Mouse (Mus musculus) fibroblast of lung, adult 2 months (primary cell): ENCODE measurements at regions not wholly inside any gene's neighbourhood (a gene's known extent, or its start where the extent isn't known, plus 50 kb on each side); places are given as distances from the start of the nearest gene placed in this dataset.

Source experiments
- DNase-seq: peaks from one replicate; pipeline ENCODE4 v3.0.0-alpha.2; 2011; ENCODE audit warnings: low read depth

DNA sequence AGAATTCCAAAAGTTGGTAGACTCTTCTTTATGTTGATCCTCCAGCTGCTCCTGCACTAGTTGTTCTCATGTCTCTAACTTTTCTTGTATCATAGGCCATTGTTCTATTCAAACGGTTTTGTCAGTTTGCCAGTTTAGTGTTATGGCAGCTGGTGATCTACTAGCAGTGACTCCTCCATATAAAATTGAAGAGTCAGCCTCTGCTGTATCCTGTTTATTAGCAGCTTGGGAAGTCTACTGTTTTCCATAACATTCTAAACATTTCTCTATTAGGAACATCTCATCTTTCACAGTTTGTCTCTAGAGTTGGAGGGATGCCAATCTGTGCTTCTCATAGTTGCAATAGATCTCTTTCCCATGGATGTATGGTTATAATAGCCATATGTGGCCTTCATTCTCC lies 58.6 kb downstream of the Drd1 start:
- no peak for DNase-seq

DNA sequence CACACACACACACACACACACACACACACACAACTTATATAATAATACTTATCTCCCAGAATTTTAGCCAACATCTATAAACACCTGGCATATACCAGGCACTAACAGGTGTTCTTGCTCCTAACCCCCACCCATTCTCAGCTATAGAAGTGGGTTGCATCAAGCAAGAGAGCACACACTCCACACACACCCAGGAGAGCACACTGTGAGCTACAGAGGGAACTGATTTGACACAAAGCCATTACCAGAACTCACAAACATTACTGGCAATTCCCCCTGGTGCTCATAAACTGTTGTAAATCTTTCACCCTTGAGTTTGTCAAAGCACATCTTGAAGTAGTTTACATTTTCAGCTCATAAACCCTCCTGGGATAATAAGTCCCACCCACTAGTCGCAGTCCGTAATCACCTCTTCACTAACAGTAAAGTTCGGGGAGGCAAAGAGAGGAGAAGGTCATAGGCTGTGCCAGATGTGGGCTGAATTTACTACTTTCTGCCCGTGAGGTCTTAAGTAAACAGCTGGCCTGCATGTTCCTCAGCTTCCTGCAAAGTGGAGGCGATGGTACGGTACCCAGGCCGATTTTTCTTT lies 62.5 kb downstream of the Drd1 start:
- no peak for DNase-seq

GRCm38 (mm10) chr13:53979226-53979625 lies 76.3 kb downstream of the Drd1 start:
- DNase-seq = no peak

DNA sequence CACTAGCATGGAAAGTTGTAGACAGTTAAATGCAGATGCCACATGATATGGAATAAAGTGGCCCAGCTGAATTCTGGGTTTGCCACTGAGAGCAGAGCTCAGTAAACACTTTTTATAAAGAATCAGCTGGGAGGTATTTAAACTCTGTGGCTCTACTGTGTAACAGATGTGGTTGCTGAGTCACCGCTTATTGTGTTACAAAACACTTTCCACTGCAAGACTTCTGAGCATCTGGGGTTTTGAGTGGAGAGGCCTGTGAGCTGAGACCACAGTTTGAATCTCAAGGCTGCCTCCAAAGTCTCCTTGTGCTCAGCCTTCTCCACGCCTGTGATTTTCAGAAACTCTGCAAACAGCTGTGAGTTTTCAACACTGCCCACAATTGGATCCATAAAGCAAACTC lies 86.1 kb downstream of the Drd1 start:
- peak; percentile 1 for DNase-seq

DNA sequence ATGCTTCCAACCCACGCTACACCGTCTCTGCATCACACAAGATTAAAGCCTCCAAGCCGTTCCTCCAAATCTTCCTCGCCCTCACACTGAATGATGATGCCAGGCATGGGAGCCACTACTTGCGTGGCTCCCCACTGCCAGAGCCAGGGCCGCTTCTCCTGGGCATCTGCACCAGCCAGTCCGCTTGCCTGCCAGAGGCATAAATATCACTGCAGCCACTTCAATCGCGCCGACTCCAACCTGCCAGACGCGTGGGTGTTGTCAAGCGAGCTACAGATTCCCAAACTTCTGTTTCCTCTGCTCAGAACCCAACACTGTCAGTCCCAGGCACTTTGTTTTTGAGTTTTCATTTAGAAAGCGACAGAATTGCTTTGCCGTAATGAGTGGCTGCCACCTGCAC lies 99.3 kb downstream of the Drd1 start:
- DNase-seq = no peak

GRCm38 (mm10) chr13:53948056-53948455 lies 107.4 kb downstream of the Drd1 start:
- DNase-seq = no peak

- DNase-seq = no peak
Observed at GRCm38 (mm10) chr13:53945681-53946080, 109.8 kb downstream of the Drd1 start.

GRCm38 (mm10) chr13:53941005-53941747 lies 114.3 kb downstream of the Drd1 start:
- DNase-seq = no peak

- DNase-seq = no peak
Observed at GRCm38 (mm10) chr13:53935174-53935699, 120.3 kb downstream of the Drd1 start.

DNA sequence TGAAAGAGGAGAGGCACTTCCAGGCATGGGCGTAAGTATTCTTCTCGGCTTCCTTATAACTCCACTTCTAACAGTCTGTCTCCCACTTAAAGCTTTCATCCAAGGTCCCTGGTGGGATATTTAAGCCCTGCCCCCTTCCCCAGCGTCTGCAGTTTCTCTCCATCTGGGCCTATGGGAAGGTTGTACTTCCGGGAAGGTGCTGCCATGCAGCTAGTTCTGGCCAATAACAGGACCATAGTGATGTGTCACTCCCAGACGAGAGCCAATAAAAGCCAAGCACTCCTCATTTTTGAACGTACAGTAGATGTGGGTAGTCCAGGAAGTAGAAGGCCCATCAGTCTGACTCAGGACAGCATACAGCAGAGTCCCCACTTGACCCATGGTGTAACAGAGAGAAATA lies 121.0 kb downstream of the Drd1 start:
- DNase-seq = no peak

DNA sequence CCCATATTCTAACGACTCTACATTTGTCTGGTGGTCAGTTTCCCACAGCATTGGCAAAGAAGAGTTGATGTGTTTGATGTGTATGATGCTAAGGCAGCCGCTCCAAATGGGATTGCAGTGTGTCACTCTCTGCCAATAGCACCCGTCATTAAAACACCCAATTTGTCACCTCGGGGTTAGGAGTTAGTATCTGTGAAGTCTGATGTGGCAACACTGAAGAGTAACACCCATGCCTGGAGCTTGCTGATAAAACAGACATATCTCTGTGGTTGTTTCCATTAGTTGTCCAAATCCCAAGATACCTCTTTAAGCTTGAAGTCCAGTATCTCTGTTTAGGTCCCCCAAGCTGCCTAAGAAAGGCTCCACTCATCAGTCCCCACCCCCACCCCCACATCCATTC lies 129.4 kb downstream of the Drd1 start:
- DNase-seq = no peak

- no peak for DNase-seq
Observed at GRCm38 (mm10) chr13:53924433-53924832, 131.1 kb downstream of the Drd1 start.

- DNase-seq = no peak
Observed at GRCm38 (mm10) chr13:53923721-53924374, 131.7 kb downstream of the Drd1 start.

DNA sequence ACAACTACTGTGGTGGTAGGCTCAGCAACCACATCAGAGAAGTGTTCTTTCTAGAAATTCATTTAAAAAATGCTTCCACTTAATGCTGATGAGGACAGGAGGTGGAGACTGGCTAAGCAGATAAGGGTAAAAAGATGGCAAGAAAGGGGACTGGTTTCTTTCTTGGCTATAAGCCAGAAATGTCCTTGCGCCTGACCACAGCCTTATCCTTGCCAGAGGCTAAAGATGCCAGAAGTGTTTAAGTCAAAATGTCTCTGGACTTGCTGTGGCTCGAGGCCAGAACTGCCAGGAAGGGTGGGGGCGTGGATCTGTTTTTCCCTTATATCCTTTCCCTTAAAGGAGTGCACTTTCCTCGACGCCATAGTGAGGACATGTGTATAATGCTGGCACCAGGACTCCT lies 133.7 kb downstream of the Drd1 start:
- DNase-seq = no peak

GRCm38 (mm10) chr13:53919851-53920381 lies 135.6 kb downstream of the Drd1 start:
- DNase-seq = no peak

- no peak for DNase-seq
Observed at GRCm38 (mm10) chr13:53915456-53915855, 140.0 kb downstream of the Drd1 start.

DNA sequence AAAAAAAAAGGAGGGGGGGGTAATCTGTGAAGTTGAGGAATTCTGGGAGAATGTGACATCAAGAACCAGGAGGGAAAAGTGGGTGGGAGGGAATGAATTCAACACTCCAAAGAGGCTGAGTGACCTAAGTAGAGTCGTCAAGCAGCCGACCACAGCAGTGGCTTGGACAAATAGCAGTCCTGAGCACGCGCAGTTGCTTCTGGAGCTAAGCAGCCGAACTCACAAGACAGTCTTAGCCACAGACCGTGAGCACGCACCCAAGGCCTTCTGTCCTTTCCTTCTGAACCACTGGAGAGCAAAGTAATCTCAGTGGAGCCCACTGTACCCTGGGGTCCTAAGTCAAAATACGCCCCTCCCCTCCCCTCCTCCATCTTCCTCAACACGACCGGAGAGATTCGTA lies 141.1 kb downstream of the Drd1 start:
- DNase-seq = no peak

GRCm38 (mm10) chr13:53913501-53913900 lies 142.0 kb downstream of the Drd1 start:
- DNase-seq = no peak

DNA sequence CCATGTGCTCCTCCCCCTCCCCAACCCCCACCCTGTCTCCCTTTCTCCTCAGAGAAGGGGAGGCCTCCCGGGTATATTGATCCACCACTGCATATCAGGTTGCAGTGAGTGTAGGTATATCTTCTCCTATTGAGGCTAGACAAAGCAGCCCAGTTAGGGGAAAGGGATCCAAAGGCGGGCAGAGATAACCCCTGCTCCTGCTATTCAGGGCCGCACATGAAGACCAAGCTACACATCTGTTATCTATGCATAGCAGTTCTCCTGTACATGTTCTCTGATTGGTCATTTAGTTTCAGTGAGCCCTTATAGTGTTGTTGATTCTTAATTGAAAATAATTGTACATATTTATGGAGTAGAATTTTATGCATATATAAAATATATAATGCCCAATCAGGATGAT lies 143.7 kb downstream of the Drd1 start:
- DNase-seq = no peak

DNA sequence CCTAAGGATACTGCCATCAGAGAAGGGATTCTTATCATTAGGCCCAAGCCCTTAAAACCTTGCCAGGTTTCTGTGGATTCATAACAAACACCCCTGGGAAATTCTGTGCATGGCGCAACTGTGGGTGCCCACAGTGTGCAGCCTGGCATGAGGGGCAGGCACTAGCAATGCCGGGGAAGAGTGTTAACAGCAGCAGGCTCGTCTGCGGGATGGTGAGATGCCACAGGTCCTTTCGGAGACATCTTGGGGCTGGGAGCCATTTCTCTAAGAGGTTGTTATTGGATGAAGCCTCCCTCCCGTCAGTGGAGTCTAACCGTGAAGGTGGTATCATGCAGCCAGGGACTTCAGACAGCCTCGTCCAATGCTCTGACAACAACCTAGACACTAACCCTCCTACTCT lies 144.2 kb downstream of the Drd1 start:
- no peak for DNase-seq

GRCm38 (mm10) chr13:53910251-53910650 lies 145.3 kb downstream of the Drd1 start:
- no peak for DNase-seq

- DNase-seq = no peak
Observed at GRCm38 (mm10) chr13:53904471-53904870, 151.0 kb downstream of the Drd1 start.

DNA sequence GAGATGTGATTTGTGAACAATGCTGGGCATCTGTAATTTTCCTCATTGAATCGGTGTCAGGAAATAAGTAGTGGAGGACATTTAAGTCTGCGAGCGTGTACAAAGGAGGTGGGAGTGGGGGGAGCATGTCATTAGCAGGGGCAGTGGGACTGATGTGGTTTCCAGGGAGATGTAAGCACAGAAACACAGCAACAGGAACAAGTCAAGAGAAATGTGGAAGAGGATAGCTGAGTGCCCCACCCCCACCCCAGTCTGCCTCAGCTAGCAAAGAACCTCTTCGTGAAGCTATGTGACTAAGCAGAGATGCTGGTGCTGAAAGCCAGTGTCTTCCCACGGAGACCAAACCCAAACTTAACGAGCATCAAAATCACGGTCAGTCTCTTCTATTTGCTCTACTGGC lies 151.9 kb downstream of the Drd1 start:
- no peak for DNase-seq
